Mouse (Mus musculus) induced T-regulatory cell, adult 2 months (primary cell): ENCODE results near the gene Ccdc38.
A peak's percentile ranks its signal among the peaks of the same experiment; 100 is the strongest.

ENCODE experiments used
- DNase-seq: peaks from one replicate; pipeline ENCODE4 v3.0.0-alpha.2; 2012; ENCODE audit warnings: low read depth

Gene Ccdc38

DNA sequence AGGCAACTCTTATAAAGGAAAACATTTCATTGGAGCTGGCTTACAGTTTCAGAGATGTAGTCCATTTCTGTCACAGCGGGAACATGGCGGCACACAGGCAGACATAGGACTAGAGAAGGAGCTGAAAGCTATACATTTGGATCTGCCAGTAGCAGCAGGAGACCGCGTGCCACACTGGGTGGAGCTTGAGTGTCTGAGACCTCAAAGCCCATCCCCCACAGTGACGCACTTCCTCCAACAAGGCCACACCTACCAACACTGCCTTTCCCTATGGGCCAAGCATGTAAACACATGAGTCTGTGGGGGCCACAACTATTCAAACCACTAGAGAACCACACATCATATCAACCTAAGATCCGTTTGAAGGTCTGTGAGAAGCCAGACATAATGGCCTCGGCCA lies 68.8 kb downstream of the Ccdc38 start:
- no peak for DNase-seq

DNA sequence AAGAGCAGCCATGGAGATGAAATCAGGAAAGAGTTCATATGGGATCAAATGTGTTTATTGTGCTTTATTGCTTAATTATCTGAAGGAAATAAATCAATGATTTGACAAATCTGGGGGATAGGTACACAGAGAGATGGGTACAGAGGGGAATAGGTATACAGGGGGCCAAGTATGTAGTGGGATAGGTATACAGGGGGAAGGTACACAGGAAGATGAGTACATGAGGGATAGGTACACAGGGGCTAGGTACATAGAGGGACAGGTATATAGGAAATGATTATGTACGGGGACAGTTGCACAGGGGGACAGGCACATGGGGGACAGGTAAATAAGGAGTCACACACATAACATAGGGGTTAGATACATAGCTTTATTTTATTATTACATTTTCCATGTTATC lies 70.5 kb downstream of the Ccdc38 start:
- no peak for DNase-seq

DNA sequence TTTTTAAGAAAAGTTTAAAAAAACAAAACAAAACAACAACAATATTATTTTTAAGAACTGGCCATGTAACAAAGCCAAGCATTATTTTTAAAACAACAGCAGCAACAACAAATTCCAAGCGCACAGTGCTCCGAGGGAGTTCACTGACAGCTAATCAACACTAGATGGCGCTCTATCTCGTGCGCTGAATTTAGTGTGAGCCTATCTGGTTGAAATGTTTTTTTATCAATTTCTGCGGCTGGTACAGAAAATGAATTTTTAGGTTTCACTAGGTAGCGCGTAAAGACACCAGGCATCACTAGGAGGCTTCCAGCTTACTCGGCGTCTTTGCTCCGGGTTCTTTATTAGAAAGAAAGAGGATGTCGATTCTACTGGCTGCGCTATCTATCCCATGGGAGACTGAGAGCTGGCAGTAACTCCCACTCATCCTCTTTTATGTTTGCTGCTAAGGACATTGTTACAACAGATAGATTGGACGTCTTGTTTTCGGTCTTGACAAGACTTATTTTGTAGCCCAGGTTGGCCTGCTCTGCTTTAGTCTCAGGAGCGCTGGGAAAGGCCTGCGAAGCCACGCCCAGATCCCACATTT lies 71.1 kb downstream of the Ccdc38 start:
- peak; percentile 80 for DNase-seq

DNA sequence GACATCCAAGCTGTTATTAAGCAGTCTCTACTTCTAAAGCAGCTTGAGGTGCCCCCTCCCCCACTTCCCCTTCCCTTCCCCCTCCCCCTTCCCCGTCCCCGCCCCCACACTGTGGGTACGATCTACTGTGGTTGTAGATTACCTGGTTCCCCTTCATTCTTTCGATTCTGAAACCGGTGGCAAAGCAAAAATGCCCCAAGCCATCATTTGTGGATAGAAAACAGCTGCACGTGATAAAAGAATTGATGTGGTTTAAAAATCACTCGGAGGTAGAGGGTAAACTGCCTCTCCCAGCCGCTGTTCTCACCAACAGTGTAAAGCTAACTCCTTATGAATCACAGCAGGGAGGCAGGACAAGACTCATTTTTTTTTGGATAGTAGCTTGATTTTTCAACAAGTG lies 74.4 kb downstream of the Ccdc38 start:
- DNase-seq = peak; percentile 72

DNA sequence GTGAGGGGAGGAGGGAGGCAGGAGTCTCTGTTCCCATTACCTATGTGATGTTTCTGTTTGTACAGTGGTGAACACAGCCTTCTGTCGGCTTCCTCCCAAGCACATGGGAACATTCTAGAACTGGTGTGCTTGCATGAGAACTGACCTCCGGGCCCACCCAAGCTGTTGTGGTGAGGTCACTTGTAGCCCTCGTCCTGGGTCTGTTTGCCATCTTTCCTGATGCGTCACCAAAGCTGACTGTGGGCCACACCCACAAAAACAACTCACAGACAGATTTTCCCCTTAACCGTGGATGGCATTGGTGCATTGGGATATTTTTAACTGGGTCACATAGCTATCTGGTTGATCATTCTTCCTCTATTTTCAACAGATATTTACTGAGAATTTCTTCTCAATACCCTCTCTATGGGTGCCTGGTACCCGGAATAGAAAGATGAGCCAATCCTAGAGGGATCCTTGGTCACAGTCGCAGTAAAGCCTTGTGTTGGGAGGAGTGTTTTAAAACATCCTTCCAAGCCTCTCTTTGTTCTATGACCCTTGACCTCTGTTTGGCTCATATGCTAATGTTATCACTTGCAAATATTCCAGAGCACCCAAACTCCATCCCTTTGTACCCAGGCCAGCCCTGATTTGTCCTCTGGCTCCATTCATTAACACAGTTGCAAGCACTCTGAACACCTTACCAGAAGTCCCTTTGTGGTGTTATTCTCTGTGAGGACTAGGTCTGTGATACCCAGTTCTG lies 80.2 kb downstream of the Ccdc38 start:
- no peak for DNase-seq

DNA sequence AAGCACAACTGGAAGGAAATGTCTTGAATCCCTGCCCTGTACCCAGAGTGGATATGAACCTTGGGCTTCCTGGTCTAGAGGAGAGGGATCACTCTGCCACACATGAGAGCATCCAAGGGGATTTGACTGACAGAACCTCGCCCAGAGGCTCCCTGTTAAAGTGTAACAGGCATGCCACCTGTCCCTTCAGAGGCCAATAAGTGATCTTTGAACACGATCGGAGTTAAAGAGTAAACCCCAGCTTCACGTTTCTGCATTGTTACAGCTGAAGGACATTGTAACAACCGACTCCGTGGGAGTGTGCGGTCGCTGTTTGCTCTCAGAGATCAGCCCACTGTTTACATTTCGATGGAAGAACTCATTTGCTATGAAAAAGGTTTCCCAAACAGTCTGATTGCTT lies 83.3 kb downstream of the Ccdc38 start:
- DNase-seq = no peak

DNA sequence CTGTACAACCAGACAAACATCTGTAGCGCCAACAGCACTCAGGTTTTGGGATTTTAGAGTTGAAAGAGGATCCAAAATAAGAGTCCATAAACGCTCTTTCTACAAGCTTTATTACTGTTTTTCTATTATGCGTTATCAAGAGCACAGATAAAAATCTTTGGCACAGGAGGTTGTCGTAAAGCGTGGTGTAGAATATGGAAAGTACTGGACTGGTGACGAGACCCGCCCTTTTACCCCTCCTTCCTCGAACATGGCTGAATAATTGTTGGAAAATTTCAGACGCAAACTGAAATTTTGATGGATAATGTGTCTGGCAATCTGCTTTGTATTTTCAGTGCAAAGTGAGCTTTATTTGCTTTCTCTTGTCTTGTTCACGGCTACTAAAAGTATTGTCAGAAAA lies 83.7 kb downstream of the Ccdc38 start:
- no peak for DNase-seq

DNA sequence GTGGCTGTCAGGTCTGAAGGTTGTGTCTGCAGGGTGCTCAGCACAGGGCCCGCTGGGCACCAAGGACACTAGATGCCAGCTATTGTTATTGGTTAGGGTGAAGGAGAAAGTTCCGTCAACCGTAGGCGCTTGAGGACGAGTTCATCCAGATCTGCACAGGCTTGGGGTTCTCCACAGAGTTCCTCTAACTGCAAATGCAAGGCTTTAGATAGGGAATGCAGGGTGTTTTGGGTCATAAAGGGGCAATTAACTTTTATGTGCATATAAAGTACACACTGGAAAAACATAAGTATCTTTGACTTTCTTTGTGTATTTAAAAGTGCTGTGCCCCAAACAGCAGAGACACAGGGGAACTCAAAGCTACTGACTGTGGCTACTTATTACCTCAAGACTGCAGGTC lies 89.9 kb downstream of the Ccdc38 start:
- DNase-seq = no peak

DNA sequence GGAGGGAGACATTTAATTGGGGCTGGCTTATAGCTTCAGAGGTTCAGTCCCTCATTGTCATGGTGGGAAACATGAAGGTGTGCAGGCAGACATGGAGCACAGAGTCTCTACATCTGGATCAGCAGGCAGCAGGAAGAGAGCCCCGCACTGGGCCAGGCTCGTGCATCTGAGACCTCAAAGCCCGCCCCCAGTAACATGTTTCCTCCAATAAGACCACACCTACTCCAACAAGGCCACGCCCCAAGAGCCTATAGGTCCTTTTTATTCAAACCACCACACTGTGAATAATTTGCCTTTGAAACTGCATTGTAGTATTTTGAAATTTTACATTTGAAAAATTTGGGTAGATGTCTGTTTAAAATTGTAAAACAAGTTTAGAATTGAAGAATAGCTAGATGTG lies 91.7 kb downstream of the Ccdc38 start:
- DNase-seq = no peak

DNA sequence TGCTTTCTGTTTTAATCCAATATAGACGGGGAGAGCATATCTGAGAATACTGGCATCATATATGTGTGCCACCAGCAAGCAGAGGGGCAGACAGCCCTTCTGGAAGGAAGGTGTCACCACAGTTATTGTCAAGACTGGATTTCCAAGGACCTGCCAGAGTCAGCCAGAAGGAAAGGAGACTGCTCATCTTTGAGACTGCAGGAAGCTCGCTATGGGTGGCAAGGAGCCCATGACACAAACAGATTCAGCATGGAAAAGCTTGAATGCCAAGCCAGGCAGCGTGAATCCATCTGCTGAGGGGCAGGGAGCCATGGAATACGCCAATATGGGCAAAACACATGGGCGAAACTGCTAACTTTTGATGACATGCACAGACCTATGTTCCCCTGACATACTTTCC lies 93.1 kb downstream of the Ccdc38 start:
- DNase-seq = no peak
